Mouse (Mus musculus) hindbrain, embryonic 11.5 days (tissue): ENCODE measurements around the gene Myzap. TPM values are rescaled to one million over a fixed set of nuclear protein-coding genes. Genes with fewer than 3 reads are reported as not detected.
"Not testable (repeated sequence)": the region's sequence is repeated elsewhere in the genome, so short reads cannot be mapped to it uniquely, and the experiment has no call there.

ENCODE experiments used
- ATAC-seq: fragments of 200-750 bp; cut with Nextera tagmentation; 2 replicates; pipeline ENCODE4 v1.8.0; 2017; ENCODE audit warnings: mild to moderate bottlenecking, moderate TSS enrichment, moderate library complexity; ENCODE audit not compliant: low FRiP score
- DNase-seq: peaks from one replicate; pipeline ENCODE4 v3.0.0-alpha.2; 2015; ENCODE audit warnings: low spot score
- H3K27ac ChIP-seq: fragments of 300-500 bp; sonication (generic); 2 replicates; pipeline ENCODE4 v1.5.1; 2014; ENCODE audit warnings: mild to moderate bottlenecking, low read depth, low read length
- H3K27me3 ChIP-seq: fragments of 300-500 bp; sonication (generic); 2 replicates; pipeline ENCODE4 v1.6.1; 2014; ENCODE audit warnings: mild to moderate bottlenecking, low read length, moderate library complexity, mixed read lengths; ENCODE audit not compliant: control insufficient read depth, insufficient read depth
- H3K36me3 ChIP-seq: fragments of 300-500 bp; sonication (generic); 2 replicates; pipeline ENCODE4 v1.6.1; 2014; ENCODE audit warnings: mild to moderate bottlenecking, low read length, moderate library complexity, mixed read lengths; ENCODE audit not compliant: control insufficient read depth, insufficient read depth
- H3K4me1 ChIP-seq: fragments of 300-500 bp; sonication (generic); replicated peaks from 2 replicates; pipeline ENCODE4 v1.6.1; 2014; ENCODE audit warnings: low read length, mixed read lengths; ENCODE audit not compliant: control insufficient read depth, insufficient read depth
- H3K4me2 ChIP-seq: fragments of 300-500 bp; sonication (generic); replicated peaks from 2 replicates; pipeline ENCODE4 v1.6.1; 2014; ENCODE audit warnings: mild to moderate bottlenecking, low read depth, low read length
- H3K4me3 ChIP-seq: fragments of 300-500 bp; sonication (generic); 2 replicates; pipeline ENCODE4 v1.5.1; 2014; ENCODE audit warnings: low read depth, low read length
- H3K9ac ChIP-seq: fragments of 300-500 bp; sonication (generic); 2 replicates; pipeline ENCODE4 v1.6.1; 2014; ENCODE audit warnings: low read depth, low read length
- H3K9me3 ChIP-seq: fragments of 300-500 bp; sonication (generic); 2 replicates; pipeline ENCODE4 v1.6.1; 2016; ENCODE audit warnings: low read length; ENCODE audit not compliant: control insufficient read depth
- WGBS: fragments of 180-500 bp; shearing (Covaris S2); extraction: QIAGEN DNeasy Blood & Tissue Kit; methylation state at CpG from one replicate; pipeline ENCODE4 v1.1.7; 2014; 5-methylcytosine and 5-hydroxymethylcytosine counted together
- polyA plus RNA-seq: library from polyadenylated mRNA; unstranded; fragments of >200 nt; fragmentation: Nextera tagmentation; extraction: Ambion mirVana; gene quantifications from 2 replicates; pipeline ENCODE4 v1.2.1, GENCODE M21; 2014

The Myzap gene
- polyA plus RNA-seq, 1 experiment from 2014 or later = 6.4 TPM

DNA sequence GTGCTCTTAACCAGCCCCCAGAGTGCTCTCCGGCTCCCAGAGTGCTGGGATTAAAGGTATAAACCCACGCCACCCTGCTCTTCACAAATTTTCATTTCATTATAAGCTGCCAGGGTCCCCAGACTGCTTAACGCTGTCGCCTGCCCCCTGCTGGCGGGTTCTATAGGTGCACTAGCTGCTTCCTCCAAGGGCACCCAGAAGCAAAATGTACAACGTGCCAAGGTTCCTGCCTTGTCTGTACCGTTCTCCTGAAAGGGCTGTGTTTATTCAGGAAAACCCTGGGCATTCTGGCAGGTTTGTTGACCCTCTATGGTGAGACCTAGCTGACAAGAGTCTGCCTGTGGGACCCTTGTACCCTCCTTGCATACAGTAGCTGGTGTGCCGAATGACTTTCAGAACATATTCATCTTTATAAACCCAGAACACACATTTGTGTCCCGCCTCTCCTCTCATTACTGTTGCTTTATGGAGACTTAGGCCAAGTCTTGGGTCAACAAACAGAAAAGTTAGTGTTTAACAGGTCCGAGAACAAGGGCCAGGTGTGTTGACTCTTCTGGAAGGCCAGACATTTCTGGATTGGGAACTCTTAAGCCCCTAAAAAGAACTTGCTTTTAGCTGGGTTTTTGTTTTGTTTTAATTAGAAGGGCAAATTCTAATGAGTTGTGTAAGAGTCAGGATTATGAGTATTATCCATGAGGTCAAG, 32.8 kb upstream of the Myzap start:
- no peak overlapping the region for H3K27ac ChIP-seq
- no peak overlapping the region for H3K4me2 ChIP-seq
- 50% methylated on average over 10 of the region's 10 CpGs for WGBS
- no peaks in the 10 kb centered on the region for H3K9me3 ChIP-seq
- ATAC-seq (no peak), DNase-seq (peak; percentile 75)
- no peak overlapping the region for H3K9ac ChIP-seq
- no peaks in the 10 kb centered on the region for H3K27me3 ChIP-seq
- no peaks in the 10 kb centered on the region for H3K4me1 ChIP-seq
- no peak overlapping the region for H3K4me3 ChIP-seq
- no peaks in the 10 kb centered on the region for H3K36me3 ChIP-seq

DNA sequence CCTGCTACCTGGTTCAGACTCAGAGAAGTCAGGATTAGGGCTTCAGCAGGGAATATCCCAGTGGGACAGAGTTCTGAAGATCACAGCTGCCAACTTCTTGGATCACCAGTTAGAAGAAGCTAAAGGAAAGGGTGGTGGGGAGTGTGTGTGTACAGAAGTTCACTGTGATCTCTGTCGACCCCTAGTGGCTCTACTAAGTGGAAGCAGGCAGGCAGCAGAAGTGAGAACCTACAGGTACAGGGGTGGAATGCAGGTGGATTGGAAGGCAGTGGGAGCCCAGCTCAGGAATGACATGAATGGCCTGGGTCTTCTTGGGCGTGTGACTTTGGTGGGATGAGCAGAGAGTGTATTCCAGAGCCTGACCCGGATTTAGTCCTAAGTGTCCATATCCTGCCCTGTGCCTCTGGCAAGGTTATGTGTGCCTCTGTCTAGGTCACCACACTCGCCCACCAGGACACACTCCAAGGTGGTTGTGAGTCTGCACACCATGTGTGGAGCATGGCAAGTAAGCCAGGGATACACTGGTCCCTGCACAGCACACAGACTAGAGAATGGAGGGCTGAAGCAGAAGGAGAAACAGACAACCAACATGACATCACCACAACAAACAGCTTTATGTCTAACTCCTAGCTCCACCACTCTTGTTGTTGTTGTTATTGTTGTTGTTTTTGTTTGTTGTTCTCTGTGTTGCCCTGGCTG, 31.9 kb upstream of the Myzap start:
- H3K4me3 ChIP-seq = no peak overlapping the region
- H3K4me2 ChIP-seq = no peak overlapping the region
- no peaks in the 10 kb centered on the region for H3K9me3 ChIP-seq
- ATAC-seq (no peak), DNase-seq (peak; percentile 63)
- no peak overlapping the region for H3K9ac ChIP-seq
- 25% methylated on average over 4 of the region's 4 CpGs for WGBS
- H3K36me3 ChIP-seq = no peaks in the 10 kb centered on the region
- H3K4me1 ChIP-seq = no peaks in the 10 kb centered on the region
- no peak overlapping the region for H3K27ac ChIP-seq
- no peaks in the 10 kb centered on the region for H3K27me3 ChIP-seq

DNA sequence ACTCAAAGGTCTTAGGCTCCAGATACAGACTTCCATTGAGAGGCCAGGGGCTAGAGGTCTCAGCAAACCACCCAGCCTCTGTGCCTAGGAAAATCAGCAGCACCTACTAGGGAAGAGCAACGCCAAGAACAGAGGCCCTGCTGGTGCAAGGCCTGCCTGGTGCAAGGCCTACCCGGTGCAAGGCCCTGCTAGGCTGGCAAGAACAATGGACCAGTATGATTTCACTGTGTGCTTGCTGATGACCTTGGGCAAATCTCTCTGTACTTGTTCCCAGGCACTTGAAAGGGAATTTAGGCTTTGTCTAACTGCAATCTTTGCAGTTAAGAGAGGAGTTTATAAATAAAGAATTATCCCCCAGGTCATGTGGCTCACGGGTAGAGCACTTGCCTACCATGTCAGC, 30.4 kb upstream of the Myzap start:
- 77% methylated on average over 3 of the region's 3 CpGs for WGBS
- Histone ChIP-seq H3K9me3 (no peaks in the 10 kb centered on the region), H3K27me3 (no peaks in the 10 kb centered on the region), H3K9ac (no peak overlapping the region), H3K4me1 (no peaks in the 10 kb centered on the region), H3K4me3 (no peak overlapping the region), H3K27ac (no peak overlapping the region), H3K4me2 (no peak overlapping the region), H3K36me3 (no peaks in the 10 kb centered on the region)
- DNase-seq = no peak
- ATAC-seq = no peak

DNA sequence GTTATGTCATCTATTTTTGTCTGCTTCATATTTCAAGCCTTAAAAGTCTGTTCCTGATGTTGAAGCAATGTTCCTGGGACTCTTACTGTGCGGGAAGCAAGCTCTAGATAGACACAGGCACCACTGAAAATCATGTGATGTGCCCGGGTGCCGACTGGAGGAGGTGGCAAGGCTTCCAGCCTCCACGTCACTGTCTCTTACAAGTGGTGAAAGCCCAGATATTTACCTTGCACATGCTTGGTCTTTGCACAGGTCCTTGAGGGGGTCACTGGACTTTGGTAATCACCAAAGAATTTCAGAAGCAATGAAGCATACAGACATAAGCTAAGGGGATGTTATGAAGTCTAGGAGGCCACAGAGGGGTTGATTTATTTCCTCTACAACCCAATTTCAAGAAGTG, 29.8 kb upstream of the Myzap start:
- H3K36me3 ChIP-seq = no peaks in the 10 kb centered on the region
- H3K9me3 ChIP-seq = no peaks in the 10 kb centered on the region
- 83% methylated on average over 4 of the region's 4 CpGs for WGBS
- DNase-seq (no peak), ATAC-seq (no peak)
- no peak overlapping the region for H3K4me2 ChIP-seq
- H3K4me3 ChIP-seq = no peak overlapping the region
- H3K4me1 ChIP-seq = no peaks in the 10 kb centered on the region
- no peaks in the 10 kb centered on the region for H3K27me3 ChIP-seq
- no peak overlapping the region for H3K9ac ChIP-seq
- H3K27ac ChIP-seq = no peak overlapping the region

DNA sequence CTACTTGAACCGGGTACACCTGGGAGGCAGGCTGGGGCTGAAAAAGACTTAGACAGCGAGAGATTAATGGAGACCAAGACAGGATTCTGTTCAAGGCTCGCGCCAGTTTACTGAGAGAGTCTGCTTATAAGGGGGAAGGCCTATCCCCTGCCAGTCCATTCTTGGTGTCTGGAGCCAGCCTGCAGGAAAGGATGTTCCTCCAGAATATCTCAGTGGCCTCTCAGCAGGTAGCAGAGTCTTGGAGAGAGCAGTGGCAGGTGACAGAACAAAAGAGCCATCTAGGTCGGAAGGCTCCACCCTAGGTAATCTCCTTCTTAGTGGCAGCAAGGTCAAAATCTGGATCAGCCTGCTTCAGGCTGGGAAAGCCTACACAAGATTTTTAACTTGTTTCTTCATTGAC, 28.0 kb upstream of the Myzap start:
- not testable (repeated sequence) for H3K27me3 ChIP-seq, H3K4me1 ChIP-seq, H3K4me2 ChIP-seq, ATAC-seq, H3K9ac ChIP-seq, H3K27ac ChIP-seq, H3K36me3 ChIP-seq, H3K4me3 ChIP-seq, DNase-seq, H3K9me3 ChIP-seq
- WGBS = 91% methylated on average over 5 of the region's 5 CpGs

DNA sequence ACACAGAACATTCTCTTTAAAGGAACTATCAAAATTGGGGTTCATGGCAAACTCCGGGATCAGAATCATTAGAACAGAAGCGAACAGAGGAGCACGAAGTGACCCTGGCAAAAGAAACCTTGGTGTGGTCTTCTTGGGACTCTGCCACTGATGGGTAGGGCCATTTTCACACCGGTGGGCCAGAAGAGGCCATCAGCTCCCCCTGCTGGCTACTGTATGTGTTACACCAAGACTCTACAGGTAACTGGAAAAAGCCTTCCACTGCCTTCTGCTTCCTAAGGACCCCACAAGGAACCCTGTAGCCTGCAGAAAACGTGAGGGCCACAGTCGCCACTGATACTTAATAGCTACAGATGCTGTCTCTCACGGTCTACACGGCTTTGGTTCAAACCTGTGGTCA, 25.2 kb upstream of the Myzap start:
- no peak overlapping the region for H3K4me2 ChIP-seq
- H3K4me1 ChIP-seq = no peaks in the 10 kb centered on the region
- WGBS = 54% methylated on average over 8 of the region's 8 CpGs
- H3K36me3 ChIP-seq = no peaks in the 10 kb centered on the region
- H3K4me3 ChIP-seq = no peak overlapping the region
- no peak overlapping the region for H3K9ac ChIP-seq
- H3K9me3 ChIP-seq = no peaks in the 10 kb centered on the region
- ATAC-seq (no peak), DNase-seq (peak; percentile 60)
- H3K27ac ChIP-seq = no peak overlapping the region
- H3K27me3 ChIP-seq = no peaks in the 10 kb centered on the region

DNA sequence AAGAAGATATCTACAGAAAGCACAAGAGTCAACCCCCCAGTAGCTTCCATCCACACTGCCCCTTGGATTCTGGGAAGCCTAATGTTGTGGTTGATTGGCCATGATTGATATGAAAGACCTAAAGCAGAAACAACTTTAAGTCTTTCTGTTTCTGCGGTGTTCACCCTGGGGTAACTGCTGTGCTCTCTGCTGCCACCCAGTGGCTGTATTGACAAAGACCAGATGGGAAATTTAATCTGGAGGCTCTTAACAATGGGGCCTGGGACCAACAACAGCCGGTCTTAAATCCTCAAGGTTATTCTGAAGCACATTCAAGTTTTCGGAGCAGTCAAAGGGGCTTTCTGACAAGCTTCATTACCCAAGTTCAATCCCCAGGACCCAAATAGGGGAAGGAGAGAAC, 24.0 kb upstream of the Myzap start:
- no peak overlapping the region for H3K4me3 ChIP-seq
- no peak overlapping the region for H3K27ac ChIP-seq
- DNase-seq (peak; percentile 88), ATAC-seq (no peak)
- H3K9me3 ChIP-seq = no peaks in the 10 kb centered on the region
- no peaks in the 10 kb centered on the region for H3K27me3 ChIP-seq
- no peak overlapping the region for H3K9ac ChIP-seq
- no peaks in the 10 kb centered on the region for H3K4me1 ChIP-seq
- no peaks in the 10 kb centered on the region for H3K36me3 ChIP-seq
- 24% methylated on average over 3 of the region's 3 CpGs for WGBS
- no peak overlapping the region for H3K4me2 ChIP-seq

DNA sequence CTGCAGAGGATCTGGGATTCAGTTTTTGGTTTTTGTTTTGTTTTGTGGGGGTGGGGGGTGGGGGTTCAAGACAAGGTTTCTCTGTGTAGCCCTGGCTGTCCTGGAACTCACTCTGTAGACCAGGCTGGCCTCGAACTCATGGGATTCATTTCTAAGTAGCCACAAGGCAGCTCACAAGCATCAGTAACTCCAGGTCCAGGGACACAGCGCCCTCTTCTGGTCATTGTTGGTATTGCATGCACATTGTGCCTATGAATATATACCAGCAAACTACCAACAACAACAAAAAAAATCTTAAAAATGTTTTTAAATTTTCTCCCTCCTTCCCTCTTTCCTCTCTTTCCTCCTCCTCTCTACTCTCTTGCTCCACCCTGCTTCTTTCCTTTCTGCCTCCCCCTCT, 22.5 kb upstream of the Myzap start:
- 24% methylated on average over 2 of the region's 2 CpGs for WGBS
- Histone ChIP-seq H3K36me3 (no peaks in the 10 kb centered on the region), H3K9ac (no peak overlapping the region), H3K4me2 (no peak overlapping the region), H3K27me3 (no peaks in the 10 kb centered on the region), H3K4me1 (no peaks in the 10 kb centered on the region), H3K27ac (no peak overlapping the region), H3K9me3 (no peaks in the 10 kb centered on the region), H3K4me3 (no peak overlapping the region)
- DNase-seq (peak; percentile 62), ATAC-seq (no peak)

DNA sequence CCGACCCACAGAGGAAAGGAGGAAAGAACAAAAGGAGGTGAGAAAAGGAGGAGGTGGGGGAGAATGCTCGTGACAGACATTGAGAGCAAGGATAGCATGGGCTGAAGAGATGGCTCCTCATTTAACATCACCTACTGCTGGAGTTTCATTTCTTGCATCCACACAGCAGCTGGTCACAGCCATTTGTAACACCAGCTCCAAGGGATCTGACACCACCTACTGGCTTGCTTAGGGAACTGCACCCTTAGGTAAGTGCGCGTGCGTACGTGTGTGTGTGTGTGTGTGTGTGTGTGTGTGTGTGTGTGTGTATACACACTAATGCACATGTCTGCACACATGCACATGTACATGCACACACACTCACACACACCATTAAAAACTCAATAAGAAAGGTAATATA, 20.8 kb upstream of the Myzap start:
- peak; percentile 50 for DNase-seq

More for the DNA sequence above, 20.8 kb upstream of the Myzap start:
- Histone ChIP-seq H3K9me3 (no peaks in the 10 kb centered on the region), H3K4me1 (no peaks in the 10 kb centered on the region), H3K27ac (no peak overlapping the region), H3K9ac (no peak overlapping the region), H3K4me3 (no peak overlapping the region), H3K4me2 (no peak overlapping the region), H3K36me3 (no peaks in the 10 kb centered on the region), H3K27me3 (no peaks in the 10 kb centered on the region)
- 83% methylated on average over 6 of the region's 6 CpGs for WGBS
- ATAC-seq = no peak
